Mouse (Mus musculus) hindbrain, postnatal 0 days (tissue): ENCODE data around the gene Zfp366. TPM values are rescaled to one million over a fixed set of nuclear protein-coding genes. Genes with fewer than 3 reads are reported as not detected.

Source experiments
- ATAC-seq: fragments of 200-750 bp; cut with Nextera tagmentation; 2 replicates; pipeline ENCODE4 v1.8.0; 2017; ENCODE audit warnings: mild to moderate bottlenecking, moderate TSS enrichment, moderate library complexity
- DNase-seq: peaks from one replicate; pipeline ENCODE4 v3.0.0-alpha.2; 2015; ENCODE audit warnings: low spot score
- H3K27ac ChIP-seq: fragments of 300-500 bp; sonication (generic); 2 replicates; pipeline ENCODE4 v1.5.1; 2014; ENCODE audit warnings: mild to moderate bottlenecking
- H3K27me3 ChIP-seq: fragments of 300-500 bp; sonication (generic); 2 replicates; pipeline ENCODE4 v1.6.1; 2014; ENCODE audit warnings: low read length, mixed read lengths; ENCODE audit not compliant: insufficient read depth
- H3K36me3 ChIP-seq: fragments of 300-500 bp; sonication (generic); 2 replicates; pipeline ENCODE4 v1.6.1; 2014; ENCODE audit warnings: low read length, mixed read lengths; ENCODE audit not compliant: insufficient read depth
- H3K4me1 ChIP-seq: fragments of 300-500 bp; sonication (generic); 2 replicates; pipeline ENCODE4 v1.6.1; 2014; ENCODE audit warnings: antibody characterized with exemption, low read length, mixed read lengths; ENCODE audit not compliant: insufficient read depth
- H3K4me2 ChIP-seq: fragments of 300-500 bp; sonication (generic); 2 replicates; pipeline ENCODE4 v1.6.1; 2014; ENCODE audit warnings: low read depth, mild to moderate bottlenecking, low read length, moderate library complexity, mixed read lengths
- H3K4me3 ChIP-seq: fragments of 300-500 bp; sonication (generic); 2 replicates; pipeline ENCODE4 v1.5.1; 2014; ENCODE audit warnings: low read length
- H3K9ac ChIP-seq: fragments of 300-500 bp; sonication (generic); replicated peaks from 2 replicates; pipeline ENCODE4 v1.6.1; 2014; ENCODE audit warnings: mild to moderate bottlenecking, low read length, moderate library complexity, mixed read lengths
- H3K9me3 ChIP-seq: fragments of 300-500 bp; sonication (generic); 2 replicates; pipeline ENCODE4 v1.6.1; 2016; ENCODE audit warnings: low read length, mixed read lengths
- CTCF ChIP-seq: IDR thresholded peaks from 2 replicates; pipeline ENCODE4 v1.5.1; 2016; ENCODE audit warnings: antibody characterized with exemption, control low read depth, low read depth
- WGBS: fragments of 180-500 bp; shearing (Covaris S2); extraction: QIAGEN DNeasy Blood & Tissue Kit; methylation state at CpG from one replicate; pipeline ENCODE4 v1.1.7; 2014; 5-methylcytosine and 5-hydroxymethylcytosine counted together
- polyA plus RNA-seq: library from polyadenylated mRNA; unstranded; fragments of >200 nt; fragmentation: Nextera tagmentation; extraction: Ambion mirVana; gene quantifications from 2 replicates; pipeline ENCODE4 v1.2.1, GENCODE M21; 2015
- total RNA-seq: library from RNA; depleted of rRNA; stranded (reverse); fragments of >200 nt; gene quantifications from 2 replicates; pipeline ENCODE4 v1.2.3, GENCODE M21; 2014; rRNA removed

The Zfp366 gene
- total and polyA plus RNA-seq, 2 experiments from 2014 or later: 0.30 to 2.2 TPM

- H3K27ac ChIP-seq: no peak overlapping the region
- H3K36me3 ChIP-seq: no peaks in the 10 kb centered on the region
- 95% methylated on average over 13 of the region's 13 CpGs for whole genome bisulfite sequencing
- no peak overlapping the region for H3K4me3 ChIP-seq
- no peaks in the 10 kb centered on the region for H3K9me3 ChIP-seq
- ATAC-seq: no peak
- TF ChIP-seq CTCF: no peak
- no peak for DNase-seq
- no peaks in the 10 kb centered on the region for H3K4me1 ChIP-seq
- H3K4me2 ChIP-seq: no peak overlapping the region
- no peak overlapping the region for H3K9ac ChIP-seq
- no peaks in the 10 kb centered on the region for H3K27me3 ChIP-seq
These were observed 109.6 kb downstream of the Zfp366 start for GRCm38 (mm10) chr13:99294176-99294575.

DNA sequence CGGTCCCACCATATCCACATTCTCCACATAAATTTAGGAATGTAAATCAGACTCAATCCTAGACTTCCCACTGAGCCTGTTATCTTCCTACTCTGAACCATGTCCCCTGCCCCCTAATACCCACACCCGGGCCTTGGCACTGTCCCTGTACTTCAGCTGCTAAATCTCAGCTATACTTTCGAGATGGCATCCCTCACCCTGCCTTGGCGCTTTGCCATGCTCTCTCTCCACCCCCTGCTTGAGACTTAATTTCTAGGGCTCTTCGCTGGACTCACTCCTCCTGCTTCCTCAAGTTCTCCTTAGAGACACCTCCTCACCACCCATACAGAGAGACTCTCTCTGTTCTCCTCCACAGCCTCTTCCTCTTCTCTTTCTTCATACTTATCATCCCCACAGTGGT, 115.3 kb downstream of the Zfp366 start:
- H3K4me2 ChIP-seq: no peak overlapping the region
- no peak overlapping the region for H3K4me3 ChIP-seq
- no peak for TF ChIP-seq CTCF
- H3K4me1 ChIP-seq: 0 out of 2 replicates have a peak, but pooled peaks cover 7% of the 10 kb centered on the region
- no peaks in the 10 kb centered on the region for H3K36me3 ChIP-seq
- no peak overlapping the region for H3K27ac ChIP-seq
- no peak overlapping the region for H3K9ac ChIP-seq
- no peaks in the 10 kb centered on the region for H3K9me3 ChIP-seq
- WGBS: 70% methylated on average over 5 of the region's 5 CpGs
- no peaks in the 10 kb centered on the region for H3K27me3 ChIP-seq
- ATAC-seq (no peak), DNase-seq (no peak)

Other genes with a start within 250 kb of the Zfp366 start
- gene 1700024P04Rik, start 200.3 kb upstream of the Zfp366 start, total RNA-seq: not detected in 2 replicates
- gene 1700024P04Rik, start 200.3 kb upstream of the Zfp366 start, polyA plus RNA-seq: not detected in 2 replicates
- gene Ptcd2, start 159.9 kb downstream of the Zfp366 start, total RNA-seq: 29.3 and 38.2 TPM in 2 replicates
- gene Ptcd2, start 159.9 kb downstream of the Zfp366 start, polyA plus RNA-seq: 51.2 and 52.8 TPM in 2 replicates
- 16.2 and 17.5 TPM in 2 replicates for gene Mrps27, start 160.0 kb downstream of the Zfp366 start, total RNA-seq
- gene Mrps27, start 160.0 kb downstream of the Zfp366 start, polyA plus RNA-seq: 41.3 and 41.7 TPM in 2 replicates